Mouse (Mus musculus) megakaryocyte, embryonic 14.5 days (primary cell): ENCODE results near the gene Polk.

Experiments used
- FLI1 ChIP-seq: IDR thresholded peaks from 2 replicates; pipeline ENCODE4 v1.6.1; 2012; ENCODE audit warnings: low read length, inconsistent platforms, mixed read lengths
- GATA1 ChIP-seq: IDR thresholded peaks from 3 replicates; pipeline ENCODE4 v1.6.1; 2012; ENCODE audit warnings: mixed read lengths, low read length, inconsistent platforms, borderline replicate concordance

DNA sequence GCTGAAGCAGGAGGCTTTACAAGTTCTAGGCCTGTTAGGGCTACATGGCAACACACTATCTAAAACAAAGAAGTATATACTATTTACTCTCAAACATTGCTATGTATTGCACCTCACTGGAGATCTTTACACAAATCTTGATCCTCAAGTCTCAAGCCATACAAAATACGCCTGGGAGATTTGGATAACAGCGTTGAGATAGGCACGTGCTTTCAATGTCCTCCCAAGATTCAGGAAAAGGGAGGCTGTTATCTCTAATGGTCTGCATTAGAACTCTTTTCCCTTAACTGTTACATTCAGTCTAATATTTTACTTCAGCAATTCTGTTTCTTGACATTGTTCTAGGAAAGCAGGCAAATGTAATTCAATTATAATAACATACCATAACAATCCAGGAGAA lies 15.4 kb downstream of the Polk start:
- TF ChIP-seq GATA1 (no peak), FLI1 (no peak)
